Mouse (Mus musculus) hindbrain, embryonic 16.5 days (tissue): ENCODE measurements at regions not wholly inside any gene's neighbourhood (a gene's known extent, or its start where the extent isn't known, plus 50 kb on each side); places are given as distances from the start of the nearest gene placed in this dataset.

Experiments
- ATAC-seq: fragments of 200-750 bp; cut with Nextera tagmentation; 2 replicates; pipeline ENCODE4 v1.8.0; 2017; ENCODE audit warnings: moderate TSS enrichment, moderate library complexity
- H3K27ac ChIP-seq: fragments of 300-500 bp; sonication (generic); 2 replicates; pipeline ENCODE4 v1.5.1; 2014; ENCODE audit warnings: low read depth, mild to moderate bottlenecking, control low read depth, low read length, moderate library complexity
- H3K27me3 ChIP-seq: fragments of 300-500 bp; sonication (generic); replicated peaks from 2 replicates; pipeline ENCODE4 v1.6.1; 2014; ENCODE audit warnings: low read length; ENCODE audit not compliant: control insufficient read depth, insufficient read depth
- H3K36me3 ChIP-seq: fragments of 300-500 bp; sonication (generic); 2 replicates; pipeline ENCODE4 v1.6.1; 2014; ENCODE audit warnings: mild to moderate bottlenecking, low read length, moderate library complexity, mixed read lengths; ENCODE audit not compliant: control insufficient read depth, insufficient read depth
- H3K4me1 ChIP-seq: fragments of 300-500 bp; sonication (generic); 2 replicates; pipeline ENCODE4 v1.6.1; 2014; ENCODE audit warnings: low read depth, low read length; ENCODE audit not compliant: control insufficient read depth, insufficient read depth
- H3K4me2 ChIP-seq: fragments of 300-500 bp; sonication (generic); 2 replicates; pipeline ENCODE4 v1.6.1; 2014; ENCODE audit warnings: mild to moderate bottlenecking, low read length, control low read depth, moderate library complexity
- H3K4me3 ChIP-seq: fragments of 300-500 bp; sonication (generic); 2 replicates; pipeline ENCODE4 v1.5.1; 2014; ENCODE audit warnings: mild to moderate bottlenecking, low read length, control low read depth, moderate library complexity
- H3K9ac ChIP-seq: fragments of 300-500 bp; sonication (generic); 2 replicates; pipeline ENCODE4 v1.6.1; 2014; ENCODE audit warnings: low read depth, mild to moderate bottlenecking, control low read depth, low read length, moderate library complexity
- H3K9me3 ChIP-seq: fragments of 300-500 bp; sonication (generic); 2 replicates; pipeline ENCODE4 v1.6.1; 2014; ENCODE audit warnings: mild to moderate bottlenecking, low read length, moderate library complexity; ENCODE audit not compliant: control insufficient read depth
- WGBS: fragments of 180-500 bp; shearing (Covaris S2); extraction: QIAGEN DNeasy Blood & Tissue Kit; methylation state at CpG from one replicate; pipeline ENCODE4 v1.1.7; 2014; 5-methylcytosine and 5-hydroxymethylcytosine counted together

- no peaks in the 10 kb centered on the region for H3K36me3 ChIP-seq
- 76% methylated on average over 3 of the region's 3 CpGs for WGBS
- H3K27me3 ChIP-seq = no peaks in the 10 kb centered on the region
- no peaks in the 10 kb centered on the region for H3K4me1 ChIP-seq
- no peak overlapping the region for H3K27ac ChIP-seq
- ATAC-seq = no peak
- no peak overlapping the region for H3K4me3 ChIP-seq
- H3K4me2 ChIP-seq = no peak overlapping the region
- no peak overlapping the region for H3K9ac ChIP-seq
- no peaks in the 10 kb centered on the region for H3K9me3 ChIP-seq
Measured at GRCm38 (mm10) chr14:12913421-12913820, 90.5 kb upstream of the Cadps start.

GRCm38 (mm10) chr14:12877337-12877662 is 54.4 kb upstream of the Cadps start:
- Histone ChIP-seq H3K36me3 (no peaks in the 10 kb centered on the region), H3K4me2 (peak overlapping the region; percentile 22), H3K4me3 (no peak overlapping the region), H3K27me3 (no peaks in the 10 kb centered on the region), H3K4me1 (peaks cover 5% of the 10 kb centered on the region; the same call in 1 of the 2 replicates), H3K27ac (peak overlapping the region; percentile 79), H3K9me3 (no peaks in the 10 kb centered on the region), H3K9ac (no peak overlapping the region)
- ATAC-seq = no peak; the same call in 1 of the 2 replicates

GRCm38 (mm10) chr14:12876417-12877336 is 53.8 kb upstream of the Cadps start:
- peak overlapping the region; percentile 22 for H3K4me2 ChIP-seq
- H3K27me3 ChIP-seq = no peaks in the 10 kb centered on the region
- H3K9ac ChIP-seq = 0 out of 2 replicates have a peak overlapping the region, but pooled peaks have one; percentile 23
- no peaks in the 10 kb centered on the region for H3K36me3 ChIP-seq
- WGBS = 33% methylated on average over 10 of the region's 10 CpGs
- H3K9me3 ChIP-seq = no peaks in the 10 kb centered on the region
- H3K4me1 ChIP-seq = peaks cover 5% of the 10 kb centered on the region; the same call in 1 of the 2 replicates
- no peak overlapping the region for H3K4me3 ChIP-seq
- ATAC-seq = peak; percentile 96
- peak overlapping the region; percentile 79 for H3K27ac ChIP-seq
